Mouse (Mus musculus) large intestine, adult 2 months (tissue): Measurements from ENCODE around the gene Spock1. TPM values are rescaled to one million over a fixed set of nuclear protein-coding genes. Genes with fewer than 3 reads are reported as not detected.

Experiments
- DNase-seq: peaks from one replicate; pipeline ENCODE4 v3.0.0-alpha.2; 2012; ENCODE audit warnings: low read depth, low spot score
- WGBS: fragments of 180-500 bp; shearing (Covaris S2); methylation state at CpG from one replicate; pipeline ENCODE4 v1.1.7; 2018; 5-methylcytosine and 5-hydroxymethylcytosine counted together
- polyA plus RNA-seq: library from polyadenylated mRNA; depleted of rRNA; stranded (reverse); fragments of >200 nt; gene quantifications from 2 replicates; pipeline ENCODE4 v1.2.3, GENCODE M21; 2012; rRNA removed

Spock1 gene
- polyA plus RNA-seq: 0.19 and 0.49 TPM in 2 replicates

DNA sequence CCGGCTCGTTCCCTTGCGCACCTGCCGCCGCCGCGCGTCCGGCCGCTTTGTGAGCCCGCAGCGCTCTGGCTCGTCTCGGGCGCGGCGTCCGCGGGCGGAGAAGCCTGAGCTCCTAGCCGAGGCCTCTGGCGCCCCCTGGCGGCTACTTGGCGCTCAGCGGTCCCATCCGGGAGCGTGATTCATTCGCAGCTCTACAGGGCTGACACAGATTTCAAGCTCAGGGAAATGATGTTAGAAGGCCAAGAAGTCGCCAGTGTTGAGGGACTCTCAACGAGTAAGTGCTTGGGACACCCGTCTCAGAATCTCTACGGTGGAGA, at the start of gene Spock1:
Gene Spock1, minus strand, starts transcription at position 67 of the 317 bp plus-strand sequence.
- 1% methylated on average over 32 of the region's 32 CpGs for WGBS
- peak; percentile 18 for DNase-seq

DNA sequence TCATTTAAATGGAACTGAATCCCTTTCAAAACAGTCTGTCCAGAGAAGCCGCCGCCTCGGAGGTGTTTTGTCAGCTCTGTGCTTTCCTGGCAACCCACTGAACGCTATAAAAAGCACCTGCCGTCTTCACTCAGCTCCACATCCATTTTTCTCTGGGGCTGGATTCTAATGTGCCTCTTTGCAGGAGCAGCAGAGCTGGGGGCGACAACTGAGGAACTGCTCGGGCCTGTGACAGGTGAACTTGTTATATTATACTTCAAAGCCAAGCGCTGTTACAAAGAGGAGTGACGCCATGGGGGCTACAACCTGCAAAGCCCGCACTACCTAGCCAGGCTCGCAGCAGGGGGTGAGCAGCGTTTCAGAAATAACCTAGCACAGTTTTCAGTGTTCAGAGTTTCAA, 42.0 kb upstream of the Spock1 start:
- DNase-seq: no peak
- WGBS: 69% methylated on average over 12 of the region's 12 CpGs

DNA sequence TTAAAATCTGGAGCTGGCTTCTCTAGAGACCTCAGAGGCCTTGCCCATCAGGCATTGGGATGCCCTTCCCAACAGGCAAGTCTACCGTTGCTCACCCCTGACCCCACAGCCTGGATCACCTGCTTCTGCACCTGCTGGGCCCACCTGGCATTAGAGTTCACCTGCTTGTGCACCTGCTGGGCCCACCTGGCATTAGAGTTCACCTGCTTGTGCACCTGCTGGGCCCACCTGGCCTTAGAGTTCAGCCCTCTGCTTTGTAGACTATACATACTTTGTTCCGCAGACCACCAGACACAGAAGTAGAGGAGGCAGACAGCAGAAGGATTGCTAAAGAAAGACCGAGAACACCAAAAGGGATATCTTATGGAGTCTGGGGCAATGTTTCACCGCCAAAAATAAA, 41.4 kb upstream of the Spock1 start:
- DNase-seq: no peak
- 86% methylated on average over 4 of the region's 4 CpGs for WGBS

DNA sequence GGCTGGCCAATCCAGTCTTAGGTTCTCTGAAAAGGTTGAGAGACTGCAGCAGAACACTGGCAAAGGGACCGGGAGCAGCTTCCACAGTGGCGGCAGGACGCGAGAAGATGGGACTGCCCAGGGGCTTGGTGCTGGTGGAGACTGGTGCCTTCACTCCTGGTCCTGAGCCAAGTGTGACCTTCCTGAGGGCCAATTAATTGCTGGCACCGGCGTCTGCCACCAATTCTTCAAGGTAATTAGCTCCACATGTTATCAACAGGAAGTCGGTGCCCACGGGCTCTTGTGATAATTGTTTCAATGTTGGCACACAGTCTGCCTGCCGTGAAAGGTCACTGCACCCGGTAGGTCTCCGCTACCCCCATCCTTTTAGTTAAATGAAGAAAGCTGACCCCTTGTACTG, 37.1 kb upstream of the Spock1 start:
- DNase-seq: no peak
- 75% methylated on average over 11 of the region's 11 CpGs for WGBS

DNA sequence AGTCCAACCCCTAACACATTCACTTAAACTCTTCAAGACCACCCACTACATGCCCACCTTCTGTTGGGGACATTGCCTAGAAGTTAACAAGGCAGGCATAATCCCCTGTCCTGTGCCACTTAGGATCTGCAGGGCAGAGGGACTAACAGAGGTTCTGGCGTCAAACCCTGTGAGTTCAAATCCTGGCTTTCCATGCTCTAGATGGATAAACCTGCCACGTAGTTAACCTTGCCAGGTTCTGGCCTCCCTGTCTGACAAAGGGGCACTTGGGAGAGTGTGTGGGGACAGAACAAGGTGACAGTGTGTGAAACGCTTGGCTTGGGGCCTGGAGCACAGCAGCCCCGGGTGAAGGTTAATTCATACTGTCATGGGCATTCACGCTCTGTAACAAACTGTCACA, 36.3 kb upstream of the Spock1 start:
- no peak for DNase-seq
- 82% methylated on average over 5 of the region's 5 CpGs for WGBS

DNA sequence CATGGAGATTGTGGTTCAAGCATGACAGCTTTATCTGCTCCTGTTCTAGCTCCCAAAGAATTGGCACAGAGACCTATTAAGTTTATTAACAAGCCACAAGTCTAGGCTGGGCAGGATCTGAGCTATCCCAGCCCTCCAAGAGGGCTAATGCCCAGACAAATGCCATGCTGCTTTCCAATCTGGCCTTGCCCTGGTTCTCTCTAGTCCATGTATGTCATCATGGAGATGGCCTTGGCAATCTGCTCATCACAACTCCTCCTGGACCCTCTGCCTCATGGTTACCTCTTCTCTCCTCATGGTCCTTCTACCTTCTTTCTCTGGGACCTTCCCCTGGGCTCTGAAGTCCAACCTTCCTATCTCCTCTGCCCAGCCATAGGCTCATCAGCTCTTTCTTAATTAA, 35.8 kb upstream of the Spock1 start:
- no peak for DNase-seq

DNA sequence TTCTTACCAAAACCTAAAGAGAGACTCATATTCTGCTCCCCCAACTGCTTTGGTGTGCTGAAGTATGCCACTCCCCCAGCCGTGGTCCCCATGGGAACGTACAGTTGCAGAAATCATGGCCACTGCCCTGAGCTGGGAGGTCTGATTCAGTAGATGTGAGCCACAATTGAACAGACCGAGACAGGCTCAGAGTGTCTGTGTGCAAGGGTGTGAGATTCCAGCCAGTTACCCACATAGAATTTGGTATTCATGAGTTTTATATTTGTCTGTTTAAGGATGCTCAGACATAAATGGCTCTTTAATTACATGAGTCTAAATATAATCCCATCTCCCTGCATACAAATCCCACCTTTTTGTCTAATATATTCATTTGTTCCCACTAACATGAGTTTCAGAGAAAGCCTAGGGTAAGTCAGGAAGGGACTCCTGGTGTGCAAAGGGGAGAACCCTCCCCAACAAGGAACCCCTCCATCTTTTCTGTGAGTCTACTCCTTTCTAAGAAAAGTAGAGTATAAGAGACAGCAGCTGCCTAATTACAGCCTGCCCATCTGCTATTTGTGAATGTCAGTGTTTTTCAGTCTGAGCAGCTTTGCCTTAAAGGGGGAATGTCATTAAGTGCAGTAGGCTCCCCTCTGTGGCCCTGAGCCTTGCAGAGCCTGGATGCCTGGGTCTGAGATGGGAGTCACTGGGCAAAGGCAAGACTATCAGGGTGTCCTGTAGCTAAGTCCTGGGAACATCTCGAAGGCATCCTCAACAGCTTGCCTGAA, 29.5 kb upstream of the Spock1 start:
- no peak for DNase-seq
- 81% methylated on average over 4 of the region's 4 CpGs for WGBS

DNA sequence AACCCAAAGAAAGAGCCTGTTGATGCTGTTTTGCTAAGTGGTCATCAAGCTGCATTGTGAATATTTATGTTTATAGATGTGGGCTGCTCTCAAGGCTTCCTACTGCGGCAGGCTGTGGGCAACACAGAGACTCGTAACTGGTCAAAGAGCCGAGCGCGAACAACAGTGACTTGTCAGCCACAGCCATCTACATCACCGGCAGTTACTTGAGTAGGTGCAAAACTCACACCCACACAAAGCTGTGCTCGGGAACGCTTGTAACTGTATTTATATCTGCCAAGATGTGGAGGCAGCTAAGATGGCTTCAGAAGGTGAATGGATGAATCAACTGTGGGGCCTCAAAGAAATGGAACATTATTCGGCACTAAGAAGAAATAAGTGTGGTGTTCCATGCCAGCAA, 23.9 kb upstream of the Spock1 start:
- DNase-seq: no peak
- 92% methylated on average over 9 of the region's 9 CpGs for WGBS

DNA sequence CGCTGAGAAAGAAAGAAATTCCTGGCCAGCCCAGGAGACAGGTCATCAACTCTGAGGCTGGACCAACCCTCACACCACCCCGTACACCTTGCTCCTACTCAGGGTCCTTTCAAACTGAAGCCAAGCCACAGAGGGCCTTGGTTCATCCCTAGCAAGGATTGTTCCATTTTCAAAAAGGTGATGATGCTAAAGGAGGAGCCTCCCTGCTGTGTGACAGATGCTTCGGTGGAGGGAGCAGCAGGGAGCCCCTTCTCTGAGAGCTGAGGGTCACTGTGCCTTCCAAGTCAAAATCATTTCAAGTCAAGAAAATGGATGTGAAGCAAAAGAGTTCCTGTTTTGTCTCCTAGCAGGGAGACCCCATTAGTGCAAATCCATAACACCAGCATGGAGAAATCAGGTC, 23.2 kb upstream of the Spock1 start:
- WGBS: 59% methylated on average over 3 of the region's 3 CpGs
- no peak for DNase-seq

DNA sequence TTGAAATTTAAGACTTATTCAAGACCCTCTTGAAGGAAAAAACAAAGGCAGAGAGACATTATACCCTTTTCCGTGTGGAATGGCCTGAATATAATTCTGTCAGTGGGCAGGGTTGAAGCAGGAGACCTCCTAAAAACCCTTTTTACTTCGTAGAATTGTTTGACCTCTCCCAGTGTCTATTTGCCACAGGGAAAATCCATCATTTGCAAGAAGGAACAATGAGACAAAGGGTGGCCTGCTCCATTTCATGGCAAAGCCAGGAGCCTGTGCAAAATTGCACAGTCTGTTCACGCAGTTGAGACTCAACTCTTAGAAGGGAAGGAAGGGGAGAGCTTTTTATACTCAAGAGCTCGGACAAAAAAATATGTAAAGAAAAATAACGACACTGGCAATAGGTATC, 22.6 kb upstream of the Spock1 start:
- 63% methylated on average over 5 of the region's 5 CpGs for WGBS
- DNase-seq: no peak

DNA sequence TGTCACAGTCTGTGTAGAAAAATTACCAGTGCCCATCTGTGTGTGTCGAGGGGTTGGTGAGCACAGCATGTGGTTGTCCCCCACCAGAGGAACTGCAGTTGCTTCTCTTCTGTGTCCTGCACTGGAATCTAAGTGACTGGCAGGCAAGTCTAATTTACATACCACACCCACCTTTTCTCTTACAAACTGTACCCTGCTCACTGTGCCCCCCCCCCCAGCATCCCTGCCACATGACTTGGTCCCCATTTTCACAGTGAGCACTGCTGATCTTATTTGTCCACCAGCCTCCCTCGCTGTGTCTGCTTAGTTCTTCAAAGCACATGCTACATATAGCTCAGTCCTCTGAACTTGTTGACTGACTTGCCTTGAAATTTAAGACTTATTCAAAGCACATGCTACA, 22.2 kb upstream of the Spock1 start:
- WGBS: 67% methylated on average over 2 of the region's 2 CpGs
- DNase-seq: no peak

DNA sequence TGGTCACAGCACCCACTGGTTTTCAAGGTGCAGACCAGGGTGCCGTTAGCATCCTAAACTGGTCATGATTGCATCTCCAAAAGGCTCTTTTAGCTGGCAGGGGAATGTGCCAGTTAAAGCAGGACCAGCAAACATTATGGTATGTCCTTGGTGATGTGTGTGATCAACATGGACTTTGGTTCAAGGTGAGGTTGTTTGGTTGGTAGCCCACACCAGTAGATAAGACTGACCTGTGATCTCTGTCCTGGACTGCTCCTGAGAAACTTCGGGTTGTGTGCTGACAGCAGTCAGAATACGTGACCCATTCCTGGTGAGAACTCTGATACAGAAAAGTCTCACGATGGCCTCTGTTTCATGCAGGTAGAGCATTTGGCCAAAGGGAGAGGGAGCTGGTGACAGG, 11.8 kb upstream of the Spock1 start:
- DNase-seq: no peak
- WGBS: 73% methylated on average over 4 of the region's 4 CpGs

DNA sequence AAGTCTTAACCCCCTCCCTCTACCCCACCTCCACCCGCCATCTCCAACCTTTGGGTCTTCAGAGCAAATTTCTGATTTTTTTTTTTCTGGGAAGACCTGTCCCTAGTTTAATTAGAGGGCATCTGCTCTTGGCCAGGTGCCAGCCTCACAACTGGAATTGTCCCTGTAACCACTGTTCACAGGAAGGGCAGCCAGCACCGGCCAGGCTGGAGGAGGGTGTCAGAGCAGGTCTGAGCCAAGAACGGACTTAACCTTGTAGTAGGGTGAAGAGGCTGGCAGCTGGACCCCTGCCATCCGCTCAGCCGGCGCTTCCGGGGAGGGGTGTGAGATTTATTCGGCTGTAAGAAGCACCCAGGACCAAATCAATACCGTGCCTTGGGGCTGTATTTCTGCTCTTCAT, 3.0 kb upstream of the Spock1 start:
- WGBS: 68% methylated on average over 9 of the region's 9 CpGs
- no peak for DNase-seq

DNA sequence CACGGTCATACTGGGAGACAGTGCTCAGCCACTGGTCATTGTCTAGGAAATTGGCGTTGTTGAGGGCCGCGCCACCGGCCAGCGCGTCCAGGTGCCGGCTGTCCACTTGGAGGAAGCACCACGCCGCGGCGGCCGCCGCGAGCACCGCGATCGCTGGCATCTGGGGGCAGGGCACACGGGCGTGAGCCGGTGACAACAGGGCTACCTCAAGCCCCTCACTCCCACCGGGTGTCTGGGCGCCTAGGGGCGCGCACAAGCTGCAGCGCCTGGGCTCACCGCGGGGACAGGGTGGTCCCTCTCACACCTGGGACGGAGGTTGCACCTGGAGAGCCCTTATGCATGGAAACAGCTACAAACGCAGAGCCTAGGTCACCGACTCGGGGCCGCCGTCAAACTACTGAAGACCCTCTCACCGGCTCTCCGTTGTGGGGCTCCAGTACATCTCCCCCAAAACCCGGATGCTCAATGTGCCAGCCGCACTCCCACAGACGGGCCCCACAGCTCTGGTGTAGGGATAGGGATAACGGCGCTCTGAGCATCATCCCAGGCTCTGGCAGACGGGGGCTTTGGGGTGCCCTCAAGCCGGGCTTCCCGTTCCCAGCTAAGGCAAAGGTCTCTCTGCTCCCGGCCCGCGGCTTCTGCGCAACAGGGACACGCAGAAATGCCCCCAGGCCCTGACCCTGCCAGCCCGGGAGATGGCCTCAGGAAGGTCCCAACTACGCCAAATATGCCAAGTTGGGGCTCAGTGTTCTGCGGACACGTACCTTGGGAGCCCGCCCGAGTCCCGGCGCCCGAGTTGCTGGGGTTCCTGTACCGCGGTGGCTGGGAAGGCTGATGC, 485 bp downstream of the Spock1 start:
- 5% methylated on average over 60 of the region's 60 CpGs for WGBS

DNA sequence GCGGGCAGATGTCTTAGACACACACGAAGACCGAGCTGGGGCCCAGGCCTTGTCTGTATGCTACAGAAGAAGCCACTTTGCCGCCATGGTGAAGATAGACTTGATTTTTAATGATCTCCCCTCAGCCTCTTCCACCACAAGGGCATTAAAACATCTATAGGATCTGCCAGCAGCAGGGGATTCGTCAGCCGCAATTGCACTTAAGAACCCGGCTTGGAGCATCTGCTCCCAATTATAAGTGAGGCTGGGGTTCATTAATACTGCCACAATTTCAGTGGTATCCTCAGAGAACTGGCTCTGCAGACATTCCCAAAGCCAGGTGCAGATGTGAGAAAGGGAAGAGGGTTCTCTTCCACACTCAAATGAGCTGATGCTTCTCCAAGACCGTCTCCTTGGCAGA, 13.5 kb downstream of the Spock1 start:
- WGBS: 89% methylated on average over 8 of the region's 8 CpGs
- DNase-seq: no peak

More for the DNA sequence above, 485 bp downstream of the Spock1 start:
- no peak for DNase-seq

DNA sequence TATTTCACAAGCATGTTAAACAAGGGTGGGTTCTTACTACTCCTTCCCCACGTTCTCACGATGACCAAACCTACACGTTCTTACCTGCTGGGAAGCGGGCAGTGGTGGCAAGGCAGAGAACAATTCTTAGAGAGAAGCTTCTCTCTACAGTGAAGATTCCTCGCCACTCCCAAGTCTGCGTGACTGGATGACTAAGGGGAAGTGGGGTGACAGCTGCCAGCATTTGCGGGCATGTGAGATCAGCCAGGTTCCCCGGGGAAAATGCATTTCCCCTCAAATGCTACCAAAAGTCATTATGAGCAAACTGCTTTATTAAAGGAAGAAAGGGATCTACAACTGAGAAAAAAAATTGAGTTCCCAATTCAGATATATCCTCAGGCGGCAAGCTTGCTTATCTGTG, 18.4 kb downstream of the Spock1 start:
- WGBS: 48% methylated on average over 9 of the region's 9 CpGs

DNA sequence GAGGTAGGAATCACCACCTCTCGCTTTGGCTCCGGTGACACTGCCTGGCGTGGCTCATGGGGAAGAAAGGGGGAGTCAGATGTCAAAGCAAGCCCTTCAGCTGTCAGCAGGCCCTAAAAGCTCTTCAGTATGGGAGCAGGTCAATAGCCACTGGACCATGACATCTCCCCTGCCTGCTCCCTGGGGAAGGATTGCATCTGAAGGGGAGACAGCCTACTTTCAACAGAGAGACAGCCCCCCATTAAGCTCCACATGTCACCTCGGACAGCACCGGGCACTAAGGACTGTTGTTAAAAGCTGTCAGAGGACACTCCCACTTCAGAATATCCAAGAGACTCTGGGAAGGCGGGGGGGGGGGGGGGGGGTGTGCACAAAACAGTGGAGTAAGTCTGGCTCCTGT, 19.1 kb downstream of the Spock1 start:
- 16% methylated on average over 6 of the region's 6 CpGs for WGBS
- DNase-seq: no peak

More for the DNA sequence above, 18.4 kb downstream of the Spock1 start:
- no peak for DNase-seq

DNA sequence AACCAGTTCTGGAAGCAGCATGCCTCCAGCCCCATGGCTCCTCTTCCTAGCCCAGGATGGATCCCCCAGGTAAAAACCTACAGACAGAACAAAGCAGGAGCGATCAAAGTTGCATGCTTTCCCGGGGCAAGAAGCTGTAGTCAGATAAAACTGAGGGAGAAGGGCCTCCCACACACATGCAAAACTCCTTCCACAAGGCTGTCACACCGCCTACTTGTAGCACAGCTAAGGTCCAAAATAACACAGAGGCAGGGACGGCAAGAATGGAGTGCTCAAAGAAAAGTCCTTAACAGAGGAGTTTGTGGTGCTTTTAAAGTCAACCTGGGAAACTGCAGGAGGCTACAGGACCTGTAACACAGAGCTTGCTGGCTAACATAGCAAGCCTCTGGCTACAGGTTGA, 28.3 kb downstream of the Spock1 start:
- 52% methylated on average over 4 of the region's 4 CpGs for WGBS
- no peak for DNase-seq

DNA sequence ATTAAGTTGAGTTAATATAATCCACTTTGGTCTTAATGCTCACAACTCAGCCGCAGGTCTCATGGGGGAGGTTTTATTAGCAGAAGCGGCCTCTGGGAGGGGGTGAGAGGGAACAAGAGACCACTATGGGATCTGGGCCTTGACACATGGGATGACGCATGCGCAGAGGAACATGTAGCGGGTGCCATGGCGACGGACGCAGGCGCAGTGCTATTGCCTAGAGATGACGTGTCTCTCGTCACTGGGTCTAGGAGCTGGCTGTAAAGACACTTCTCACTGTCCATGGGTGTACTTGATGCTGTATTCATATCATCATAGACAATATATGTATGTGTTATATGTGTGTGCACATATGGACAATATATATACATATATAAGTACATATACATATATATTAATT, 29.3 kb downstream of the Spock1 start:
- DNase-seq: no peak
- 90% methylated on average over 11 of the region's 11 CpGs for WGBS

DNA sequence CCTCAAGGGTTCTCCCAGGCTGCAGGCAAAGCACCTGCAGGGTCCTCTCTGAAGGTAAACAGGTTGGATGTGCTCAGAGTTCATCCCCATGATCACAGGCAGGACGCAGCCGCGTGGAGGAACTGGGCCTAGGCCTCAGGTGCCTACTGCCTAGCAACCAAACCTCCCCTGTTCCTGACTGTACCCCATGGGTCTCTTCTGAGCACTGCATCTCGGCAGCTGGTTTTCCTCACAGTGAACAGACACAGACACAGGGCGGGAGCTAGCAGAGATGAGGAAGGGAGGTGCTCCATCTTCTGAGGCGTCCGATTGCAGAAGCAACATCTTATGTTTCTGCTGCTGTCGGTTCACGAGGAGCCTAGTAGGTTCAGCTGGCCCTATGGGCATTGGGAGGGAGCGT, 30.4 kb downstream of the Spock1 start:
- DNase-seq: no peak
- WGBS: 39% methylated on average over 10 of the region's 10 CpGs

DNA sequence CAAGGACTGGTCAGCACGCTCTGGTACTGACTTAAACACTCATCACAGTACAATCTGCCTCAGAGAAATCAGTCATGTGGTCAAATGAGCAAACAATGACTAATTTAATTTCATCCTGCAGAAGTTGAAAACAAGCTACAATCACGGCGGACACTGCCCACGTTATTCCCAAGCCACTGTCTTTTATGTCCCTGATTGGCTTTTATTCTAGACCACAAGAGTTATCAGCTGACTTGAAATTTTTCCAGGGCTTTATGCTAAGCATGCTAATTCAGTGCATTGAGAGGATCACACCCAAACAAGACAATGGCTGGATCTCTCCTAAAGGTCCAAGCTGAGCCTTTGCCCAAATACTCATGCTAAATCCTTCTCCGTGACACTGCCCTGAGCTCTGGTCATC, 31.2 kb downstream of the Spock1 start:
- DNase-seq: no peak
- 73% methylated on average over 5 of the region's 5 CpGs for WGBS
